Mouse (Mus musculus) heart, postnatal 0 days (tissue): Measurements from ENCODE around the gene Myo18b.

ENCODE experiments used
- CTCF ChIP-seq: IDR thresholded peaks from 2 replicates; pipeline ENCODE4 v1.5.1; 2016; ENCODE audit warnings: antibody characterized with exemption, control low read depth, low read depth
- EP300 ChIP-seq: IDR thresholded peaks from 2 replicates; pipeline ENCODE4 v1.6.1; 2016; ENCODE audit warnings: antibody characterized with exemption, low read depth

DNA sequence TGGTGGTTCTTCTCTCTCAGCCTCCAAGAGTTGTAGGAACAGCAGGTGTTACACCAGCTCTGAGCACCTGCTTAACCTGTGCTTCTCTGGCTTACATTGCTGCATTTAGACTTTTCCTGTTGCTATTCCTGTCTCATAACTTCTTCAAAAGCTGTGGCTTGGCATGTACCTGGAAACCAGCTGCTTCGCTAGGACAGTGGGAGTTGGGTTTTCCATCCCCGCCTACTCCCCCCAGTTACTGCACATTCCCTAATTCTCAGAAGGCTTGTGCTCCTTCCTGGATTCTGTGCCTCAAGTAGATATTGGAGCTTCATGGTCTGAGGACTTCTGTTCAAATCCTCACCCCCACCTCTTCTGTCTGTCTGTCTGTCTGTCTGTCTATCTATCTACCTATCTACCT, 107.7 kb downstream of the Myo18b start:
- TF ChIP-seq CTCF (no peak), EP300 (no peak)
